In genomic region chr15:83445908-83446307, GRCm38 (mm10) we compare ENCODE assay signal across 11 mouse cellular contexts. TPM values are rescaled to one million over a fixed set of nuclear protein-coding genes. Genes with fewer than 3 reads are reported as not detected.
DNase-seq lines count a peak whose midpoint lies in the region; ATAC-seq and TF ChIP-seq lines count a peak whose summit lies in the region.
"Had no signal": no experiment of that assay in that cellular context is flagged by ENCODE, and none has a peak within 500 bp of the region (broad histone marks: within the 10 kb centered on the region; RNA-seq: fewer than 3 reads in every experiment).

No protein-coding gene starts in this region.

- H3K79me2 ChIP-seq in heart, adult 2 months (replicated peaks; ENCODE audit: control insufficient read depth, insufficient read depth, low read length) = peaks cover 12% of the 10 kb centered on the region

- no peak for TF ChIP-seq POLR2A in heart, adult 2 months (IDR thresholded peaks at IDR 0.05; ENCODE audit: insufficient read depth, low read depth, low read length)

- H3K9ac ChIP-seq in heart, adult 2 months (ENCODE audit: low read depth, low read length) = no peak overlapping the region
- H3K9ac ChIP-seq in lung, embryonic 14.5 days = no peak overlapping the region
- no peak overlapping the region for H3K9ac ChIP-seq in intestine, embryonic 14.5 days (ENCODE audit: low read length)
- H3K9ac ChIP-seq in stomach, embryonic 14.5 days (replicated peaks; ENCODE audit: low read depth, low read length) = no peak overlapping the region
- H3K9ac ChIP-seq: forebrain, embryonic 12.5 days had no signal

- WGBS in heart, adult 2 months = 42% methylated on average over 2 of the region's 2 CpGs
- WGBS in lung, embryonic 14.5 days = 67% methylated on average over 2 of the region's 2 CpGs
- WGBS in intestine, embryonic 14.5 days = 29% methylated on average over 2 of the region's 2 CpGs
- WGBS in stomach, embryonic 14.5 days = 46% methylated on average over 2 of the region's 2 CpGs

- TF ChIP-seq EP300 in heart, adult 2 months (IDR thresholded peaks at IDR 0.05; ENCODE audit: insufficient read depth, low read depth, low read length) = no peak

- no peaks in the 10 kb centered on the region for H3K9me3 ChIP-seq in lung, embryonic 14.5 days (ENCODE audit: low read depth, low read length)
- no peaks in the 10 kb centered on the region for H3K9me3 ChIP-seq in intestine, embryonic 14.5 days (ENCODE audit: control insufficient read depth, low read length)
- no peaks in the 10 kb centered on the region for H3K9me3 ChIP-seq in stomach, embryonic 14.5 days (ENCODE audit: control insufficient read depth, low read depth, low read length)
- H3K9me3 ChIP-seq: forebrain, embryonic 12.5 days had no signal

- ATAC-seq in lung, embryonic 14.5 days (ENCODE audit: insufficient read depth) = peak; percentile 38; the same call in 1 of the 2 replicates
- no peak for ATAC-seq in intestine, embryonic 14.5 days (replicated peaks; ENCODE audit: low FRiP score, low TSS enrichment, low read depth)
- ATAC-seq in stomach, embryonic 14.5 days (ENCODE audit: insufficient number of reproducible peaks, insufficient read depth, low FRiP score, low read depth) = peak; percentile 50; the same call in 1 of the 2 replicates

- peaks cover 20% of the 10 kb centered on the region for H3K36me3 ChIP-seq in heart, adult 2 months (ENCODE audit: control insufficient read depth, insufficient read depth, low read length)
- H3K36me3 ChIP-seq in lung, embryonic 14.5 days (ENCODE audit: insufficient read depth) = no peaks in the 10 kb centered on the region
- no peaks in the 10 kb centered on the region for H3K36me3 ChIP-seq in intestine, embryonic 14.5 days (ENCODE audit: control insufficient read depth, insufficient read depth, low read length)
- no peaks in the 10 kb centered on the region for H3K36me3 ChIP-seq in stomach, embryonic 14.5 days (ENCODE audit: control insufficient read depth, insufficient read depth, low read length)
- H3K36me3 ChIP-seq: forebrain, embryonic 12.5 days had no signal

- H3K27ac ChIP-seq in heart, adult 2 months = peak overlapping the region; percentile 59
- peak overlapping the region; percentile 73 for H3K27ac ChIP-seq in lung, embryonic 14.5 days (ENCODE audit: low read depth)
- peak overlapping the region; percentile 57 for H3K27ac ChIP-seq in intestine, embryonic 14.5 days (ENCODE audit: low read depth)
- H3K27ac ChIP-seq in stomach, embryonic 14.5 days (ENCODE audit: low read length) = no peak overlapping the region
- H3K27ac ChIP-seq: forebrain, embryonic 12.5 days had no signal

- no peak overlapping the region for H3K4me3 ChIP-seq in heart, adult 2 months
- H3K4me3 ChIP-seq in lung, embryonic 14.5 days (ENCODE audit: low read depth, low read length) = no peak overlapping the region
- H3K4me3 ChIP-seq in intestine, embryonic 14.5 days (ENCODE audit: low read depth, low read length) = no peak overlapping the region
- H3K4me3 ChIP-seq in stomach, embryonic 14.5 days (ENCODE audit: low read depth, low read length) = no peak overlapping the region
- H3K4me3 ChIP-seq: forebrain, embryonic 12.5 days had no signal

- intact Hi-C loops in heart, adult 2 months (cut with DNase I) = no loop called here

- DNase-seq in heart, adult 2 months = no peak
- DNase-seq in heart, adult 9 months (ENCODE audit: low spot score in 2 of 2) = no peak
- no peak for DNase-seq in lung, embryonic 14.5 days
- DNase-seq in lung, postnatal 36 days = no peak
- no peak for DNase-seq in intestine, embryonic 14.5 days (ENCODE audit: low spot score)
- no peak for DNase-seq in cerebellum, adult 8-10 months
- no peak for DNase-seq in gastrocnemius, adult 18-20 months (ENCODE audit: low spot score)
- DNase-seq: kidney, adult 9 months; lung, postnatal 4 days had no signal

- no peak for TF ChIP-seq CTCF in heart, adult 2 months (IDR thresholded peaks at IDR 0.05)
- no peak for TF ChIP-seq CTCF in lung, embryonic 14.5 days (IDR thresholded peaks at IDR 0.05; ENCODE audit: low read depth)

- H3K4me2 ChIP-seq in lung, embryonic 14.5 days = no peak overlapping the region
- H3K4me2 ChIP-seq in intestine, embryonic 14.5 days (ENCODE audit: low read length) = no peak overlapping the region
- H3K4me2 ChIP-seq in stomach, embryonic 14.5 days (replicated peaks; ENCODE audit: low read depth, low read length) = no peak overlapping the region
- H3K4me2 ChIP-seq: forebrain, embryonic 12.5 days had no signal

- H3K27me3 ChIP-seq in heart, adult 2 months (ENCODE audit: control insufficient read depth, insufficient read depth, low read length) = no peaks in the 10 kb centered on the region
- no peaks in the 10 kb centered on the region for H3K27me3 ChIP-seq in lung, embryonic 14.5 days (ENCODE audit: insufficient read depth, low read length)
- no peaks in the 10 kb centered on the region for H3K27me3 ChIP-seq in intestine, embryonic 14.5 days (replicated peaks; ENCODE audit: control insufficient read depth, insufficient read depth, low read length)
- H3K27me3 ChIP-seq in stomach, embryonic 14.5 days (ENCODE audit: control insufficient read depth, insufficient read depth, low read length) = no peaks in the 10 kb centered on the region
- H3K27me3 ChIP-seq: forebrain, embryonic 12.5 days had no signal

- peaks cover 45% of the 10 kb centered on the region for H3K4me1 ChIP-seq in heart, adult 2 months (ENCODE audit: control insufficient read depth, insufficient read depth, low read length)
- H3K4me1 ChIP-seq in lung, embryonic 14.5 days (ENCODE audit: insufficient read depth) = peaks cover 21% of the 10 kb centered on the region; the same call in 1 of the 2 replicates
- H3K4me1 ChIP-seq in intestine, embryonic 14.5 days (replicated peaks; ENCODE audit: control insufficient read depth, insufficient read depth, low read length) = peaks cover 48% of the 10 kb centered on the region
- peaks cover 34% of the 10 kb centered on the region for H3K4me1 ChIP-seq in stomach, embryonic 14.5 days (ENCODE audit: control insufficient read depth, insufficient read depth, low read length)

RNA-seq across cellular contexts. Expression of gene Pacsin2, which starts 18.5 kb away (rescaled TPM):
- total RNA-seq in heart, adult 2 months (2021) = 100 to 1,000 TPM; 200 to 246 TPM
- 111 and 169 TPM in 2 replicates for polyA plus RNA-seq in heart, adult 2 months (2012; rRNA removed)
- polyA plus RNA-seq in lung, embryonic 14.5 days (2014; fragmentation: Nextera tagmentation; extraction: Ambion mirVana) = 62.3 and 63.8 TPM in 2 replicates
- polyA plus RNA-seq in intestine, embryonic 14.5 days (2014; fragmentation: Nextera tagmentation; extraction: Ambion mirVana) = 61.0 and 63.9 TPM in 2 replicates
- 53.5 and 55.1 TPM in 2 replicates for polyA plus RNA-seq in stomach, embryonic 14.5 days (2014; fragmentation: Nextera tagmentation; extraction: Ambion mirVana)
- total RNA-seq in gastrocnemius, adult 18-20 months (2021) = 10 to 100 TPM; 49.4 to 75.6 TPM
